Mouse (Mus musculus): Measurements from ENCODE around the gene Wipi2. TPM values are rescaled to one million over a fixed set of nuclear protein-coding genes. Genes with fewer than 3 reads are reported as not detected.

Wipi2 gene
- polyA plus RNA-seq, 1 experiment from 2014 or later: 28.3 TPM

DNA sequence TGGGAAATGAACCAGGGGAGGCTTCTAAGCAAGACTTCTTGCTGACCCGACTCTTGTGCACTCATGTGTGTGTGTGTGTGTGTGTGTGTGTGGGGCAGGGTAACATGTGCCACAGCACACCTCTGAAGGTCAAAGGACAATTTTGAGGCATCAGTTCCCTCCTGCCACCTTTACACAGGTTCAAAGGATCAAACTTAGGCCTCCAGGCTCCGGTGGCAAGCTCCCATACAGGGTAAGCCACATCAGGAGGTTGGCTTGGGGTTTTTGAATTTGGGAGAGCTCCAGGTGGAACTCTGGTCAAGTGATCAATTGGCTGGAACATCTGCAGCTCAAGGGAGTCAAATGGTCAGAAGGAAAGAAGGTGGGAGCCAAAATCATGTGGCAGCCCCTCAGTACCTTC, 6.1 kb upstream of the Wipi2 start:
- Histone ChIP-seq H3K9me3 (replicated peaks; ENCODE audit: control insufficient read depth, low read length) (no peaks in the 10 kb centered on the region), H3K36me3 (ENCODE audit: control insufficient read depth, insufficient read depth, low read length) (no peaks in the 10 kb centered on the region), H3K4me1 (ENCODE audit: control insufficient read depth, insufficient read depth, low read length) (no peaks in the 10 kb centered on the region), H3K27me3 (ENCODE audit: control insufficient read depth, insufficient read depth, low read length) (no peaks in the 10 kb centered on the region), H3K4me2 (no peak overlapping the region), H3K27ac (ENCODE audit: low read depth, low read length) (no peak overlapping the region), H3K4me3 (ENCODE audit: low read depth, low read length) (no peak overlapping the region), H3K9ac (ENCODE audit: low read depth, low read length) (no peak overlapping the region)
- no peak for ATAC-seq (replicated peaks; ENCODE audit: insufficient number of reproducible peaks, low FRiP score, low TSS enrichment)
- WGBS (ENCODE audit: insufficient replicate concordance): 68% methylated on average over 2 of the region's 2 CpGs

GRCm38 (mm10) chr5:142622134-142622533, 5.4 kb upstream of the Wipi2 start:
- Histone ChIP-seq H3K4me3 (ENCODE audit: low read depth, low read length) (no peak overlapping the region), H3K4me2 (no peak overlapping the region), H3K27me3 (ENCODE audit: control insufficient read depth, insufficient read depth, low read length) (no peaks in the 10 kb centered on the region), H3K9ac (ENCODE audit: low read depth, low read length) (no peak overlapping the region), H3K9me3 (replicated peaks; ENCODE audit: control insufficient read depth, low read length) (no peaks in the 10 kb centered on the region), H3K36me3 (ENCODE audit: control insufficient read depth, insufficient read depth, low read length) (no peaks in the 10 kb centered on the region), H3K27ac (ENCODE audit: low read depth, low read length) (no peak overlapping the region), H3K4me1 (ENCODE audit: control insufficient read depth, insufficient read depth, low read length) (no peaks in the 10 kb centered on the region)
- 60% methylated on average over 1 of the region's 1 CpGs for WGBS (ENCODE audit: insufficient replicate concordance)
- ATAC-seq (replicated peaks; ENCODE audit: insufficient number of reproducible peaks, low FRiP score, low TSS enrichment): no peak

GRCm38 (mm10) chr5:142623080-142623479, 4.4 kb upstream of the Wipi2 start:
- ATAC-seq (replicated peaks; ENCODE audit: insufficient number of reproducible peaks, low FRiP score, low TSS enrichment): no peak
- WGBS (ENCODE audit: insufficient replicate concordance): 82% methylated on average over 7 of the region's 7 CpGs

DNA sequence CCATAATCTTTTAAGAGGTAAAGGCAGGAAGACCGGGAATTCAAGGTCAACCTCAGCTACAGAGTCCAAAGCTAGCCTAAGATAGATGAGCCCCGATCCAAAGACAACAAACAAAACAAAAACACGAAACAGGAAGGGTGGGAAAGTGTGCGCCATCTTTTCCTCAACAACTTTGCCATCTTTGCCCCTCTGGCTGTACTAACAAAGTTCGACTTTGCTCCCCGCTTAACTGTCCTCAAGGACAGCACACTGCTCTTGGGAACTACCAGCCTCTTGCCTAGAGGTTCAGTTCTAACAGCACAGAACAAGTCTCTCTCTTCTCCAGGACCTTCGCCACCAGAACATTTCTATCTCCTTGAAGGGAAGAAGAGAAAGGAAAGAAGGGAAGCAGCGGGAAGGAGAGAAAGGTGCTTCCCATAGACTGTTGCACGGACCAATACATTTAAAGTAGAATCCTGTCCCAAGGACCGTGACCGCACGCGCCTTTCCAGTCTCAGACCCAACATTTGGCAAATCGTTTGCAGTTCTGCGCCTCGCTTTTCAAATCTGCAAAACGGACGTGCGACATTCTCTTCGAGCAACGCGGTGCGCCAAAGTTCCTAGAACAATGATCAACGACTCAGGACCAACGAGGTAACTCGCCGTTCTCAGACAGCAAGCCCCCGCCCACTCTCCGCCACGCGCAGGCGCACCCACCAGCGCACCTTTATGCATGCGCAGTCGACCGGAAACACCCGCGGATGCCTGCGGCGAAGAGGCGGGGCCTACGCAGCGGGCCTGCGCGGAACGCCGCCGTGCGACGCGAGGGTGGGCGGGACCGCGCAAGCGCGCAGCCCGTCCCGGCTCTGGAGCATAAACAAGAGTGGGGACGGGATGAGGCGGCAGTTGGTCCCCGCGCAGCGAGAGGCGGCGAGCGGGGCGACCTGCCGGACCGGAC, 1.5 kb downstream of the Wipi2 start:
- peak; percentile 97 for ATAC-seq (replicated peaks; ENCODE audit: insufficient number of reproducible peaks, low FRiP score, low TSS enrichment)
- H3K27me3 ChIP-seq (ENCODE audit: control insufficient read depth, insufficient read depth, low read length): no peaks in the 10 kb centered on the region
- H3K9me3 ChIP-seq (replicated peaks; ENCODE audit: control insufficient read depth, low read length): no peaks in the 10 kb centered on the region
- H3K27ac ChIP-seq (ENCODE audit: low read depth, low read length): peak overlapping the region; percentile 94
- H3K4me2 ChIP-seq: peak overlapping the region; percentile 77
- WGBS (ENCODE audit: insufficient replicate concordance): under 1% methylated on average over 69 of the region's 69 CpGs
- H3K4me1 ChIP-seq (ENCODE audit: control insufficient read depth, insufficient read depth, low read length): peaks cover 9% of the 10 kb centered on the region
- H3K36me3 ChIP-seq (ENCODE audit: control insufficient read depth, insufficient read depth, low read length): peaks cover 7% of the 10 kb centered on the region
- H3K9ac ChIP-seq (ENCODE audit: low read depth, low read length): peak overlapping the region; percentile 81
- peak overlapping the region; percentile 63 for H3K4me3 ChIP-seq (ENCODE audit: low read depth, low read length)

More at GRCm38 (mm10) chr5:142623080-142623479, 4.4 kb upstream of the Wipi2 start:
- Histone ChIP-seq H3K36me3 (ENCODE audit: control insufficient read depth, insufficient read depth, low read length) (no peaks in the 10 kb centered on the region), H3K9ac (ENCODE audit: low read depth, low read length) (no peak overlapping the region), H3K4me3 (ENCODE audit: low read depth, low read length) (no peak overlapping the region), H3K27ac (ENCODE audit: low read depth, low read length) (no peak overlapping the region), H3K4me2 (no peak overlapping the region), H3K4me1 (ENCODE audit: control insufficient read depth, insufficient read depth, low read length) (no peaks in the 10 kb centered on the region), H3K27me3 (ENCODE audit: control insufficient read depth, insufficient read depth, low read length) (no peaks in the 10 kb centered on the region), H3K9me3 (replicated peaks; ENCODE audit: control insufficient read depth, low read length) (no peaks in the 10 kb centered on the region)

DNA sequence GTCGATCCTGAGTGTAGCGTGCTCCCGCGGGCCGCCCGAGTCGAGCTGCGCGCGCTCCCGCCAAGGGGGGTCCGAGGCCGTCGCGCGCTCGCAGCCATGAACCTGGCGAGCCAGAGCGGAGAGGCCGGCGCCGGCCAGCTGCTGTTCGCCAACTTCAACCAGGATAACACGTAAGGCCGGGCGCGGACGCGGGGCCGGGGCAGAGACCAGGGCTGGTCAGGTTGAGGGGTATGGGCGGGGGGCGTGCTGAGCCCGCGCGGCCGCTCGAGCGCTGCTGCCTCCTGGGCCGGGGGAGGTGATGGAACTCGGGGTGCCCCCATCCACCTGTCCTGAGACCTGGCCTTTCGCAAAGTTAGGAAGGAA, 2.1 kb downstream of the Wipi2 start:
- peak overlapping the region; percentile 81 for H3K9ac ChIP-seq (ENCODE audit: low read depth, low read length)
- H3K27me3 ChIP-seq (ENCODE audit: control insufficient read depth, insufficient read depth, low read length): no peaks in the 10 kb centered on the region
- no peaks in the 10 kb centered on the region for H3K9me3 ChIP-seq (replicated peaks; ENCODE audit: control insufficient read depth, low read length)
- H3K4me1 ChIP-seq (ENCODE audit: control insufficient read depth, insufficient read depth, low read length): peaks cover 9% of the 10 kb centered on the region
- under 1% methylated on average over 41 of the region's 41 CpGs for WGBS (ENCODE audit: insufficient replicate concordance)
- H3K4me2 ChIP-seq: peak overlapping the region; percentile 77
- peaks cover 10% of the 10 kb centered on the region for H3K36me3 ChIP-seq (ENCODE audit: control insufficient read depth, insufficient read depth, low read length)
- ATAC-seq (replicated peaks; ENCODE audit: insufficient number of reproducible peaks, low FRiP score, low TSS enrichment): peak; percentile 58
- H3K27ac ChIP-seq (ENCODE audit: low read depth, low read length): peak overlapping the region; percentile 94
- peak overlapping the region; percentile 63 for H3K4me3 ChIP-seq (ENCODE audit: low read depth, low read length)

GRCm38 (mm10) chr5:142630224-142630623, 2.7 kb downstream of the Wipi2 start:
- Histone ChIP-seq H3K36me3 (ENCODE audit: control insufficient read depth, insufficient read depth, low read length) (peaks cover 10% of the 10 kb centered on the region), H3K4me2 (peak overlapping the region; percentile 77), H3K4me1 (ENCODE audit: control insufficient read depth, insufficient read depth, low read length) (peaks cover 9% of the 10 kb centered on the region), H3K27me3 (ENCODE audit: control insufficient read depth, insufficient read depth, low read length) (no peaks in the 10 kb centered on the region), H3K9me3 (replicated peaks; ENCODE audit: control insufficient read depth, low read length) (no peaks in the 10 kb centered on the region), H3K27ac (ENCODE audit: low read depth, low read length) (no peak overlapping the region), H3K9ac (ENCODE audit: low read depth, low read length) (peak overlapping the region; percentile 81), H3K4me3 (ENCODE audit: low read depth, low read length) (peak overlapping the region; percentile 63)
- WGBS (ENCODE audit: insufficient replicate concordance): 13% methylated on average over 6 of the region's 6 CpGs
- ATAC-seq (replicated peaks; ENCODE audit: insufficient number of reproducible peaks, low FRiP score, low TSS enrichment): no peak

DNA sequence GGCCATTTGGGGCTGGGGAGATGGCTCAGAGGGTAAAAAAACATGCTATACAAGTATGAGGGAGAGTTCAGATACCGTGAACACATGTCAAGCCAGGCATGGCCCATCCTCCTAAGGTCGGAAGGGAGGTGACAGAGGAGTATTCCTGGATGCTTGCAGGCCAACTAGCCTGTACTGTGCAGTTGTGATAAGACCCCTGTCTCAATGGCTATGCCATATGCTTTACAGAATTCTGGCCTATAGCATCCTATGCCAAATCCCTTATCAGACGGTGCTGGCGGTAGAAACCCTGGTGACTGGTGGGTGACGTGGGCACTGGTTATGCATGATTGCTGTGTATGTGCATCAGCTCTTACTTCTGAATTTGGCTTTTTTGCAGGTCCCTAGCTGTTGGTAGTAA, 10.3 kb downstream of the Wipi2 start:
- H3K4me2 ChIP-seq: no peak overlapping the region
- no peak for ATAC-seq (replicated peaks; ENCODE audit: insufficient number of reproducible peaks, low FRiP score, low TSS enrichment)
- H3K36me3 ChIP-seq (ENCODE audit: control insufficient read depth, insufficient read depth, low read length): peaks cover 12% of the 10 kb centered on the region
- H3K9me3 ChIP-seq (replicated peaks; ENCODE audit: control insufficient read depth, low read length): no peaks in the 10 kb centered on the region
- no peak overlapping the region for H3K9ac ChIP-seq (ENCODE audit: low read depth, low read length)
- no peaks in the 10 kb centered on the region for H3K27me3 ChIP-seq (ENCODE audit: control insufficient read depth, insufficient read depth, low read length)
- H3K27ac ChIP-seq (ENCODE audit: low read depth, low read length): no peak overlapping the region
- H3K4me1 ChIP-seq (ENCODE audit: control insufficient read depth, insufficient read depth, low read length): no peaks in the 10 kb centered on the region
- no peak overlapping the region for H3K4me3 ChIP-seq (ENCODE audit: low read depth, low read length)
- 93% methylated on average over 5 of the region's 5 CpGs for WGBS (ENCODE audit: insufficient replicate concordance)

DNA sequence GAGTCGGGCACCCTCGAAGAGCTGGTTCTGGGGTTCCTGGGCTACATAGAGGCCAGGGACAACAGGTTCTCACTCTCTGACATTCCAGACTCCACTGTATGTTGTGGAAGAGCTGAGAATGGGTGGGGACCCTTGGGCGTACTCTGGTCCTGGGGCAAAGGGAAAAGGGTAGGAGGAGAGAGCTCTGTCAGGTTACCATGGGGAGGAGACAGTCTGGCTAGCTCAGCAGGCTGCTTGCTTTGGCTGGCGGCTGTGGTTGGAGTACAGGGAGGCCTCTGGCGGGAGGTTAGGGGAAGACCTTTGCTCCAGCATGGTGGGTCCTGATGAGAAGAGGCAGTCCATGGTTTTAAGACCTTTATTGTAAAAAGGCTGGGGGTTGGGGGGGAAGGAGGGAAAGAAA, 12.6 kb downstream of the Wipi2 start:
- Histone ChIP-seq H3K4me3 (ENCODE audit: low read depth, low read length) (no peak overlapping the region), H3K9ac (ENCODE audit: low read depth, low read length) (no peak overlapping the region), H3K4me2 (no peak overlapping the region), H3K9me3 (replicated peaks; ENCODE audit: control insufficient read depth, low read length) (no peaks in the 10 kb centered on the region), H3K36me3 (ENCODE audit: control insufficient read depth, insufficient read depth, low read length) (0 out of 2 replicates have a peak, but pooled peaks cover 5% of the 10 kb centered on the region), H3K4me1 (ENCODE audit: control insufficient read depth, insufficient read depth, low read length) (no peaks in the 10 kb centered on the region), H3K27ac (ENCODE audit: low read depth, low read length) (no peak overlapping the region), H3K27me3 (ENCODE audit: control insufficient read depth, insufficient read depth, low read length) (no peaks in the 10 kb centered on the region)
- WGBS (ENCODE audit: insufficient replicate concordance): 86% methylated on average over 5 of the region's 5 CpGs
- ATAC-seq (replicated peaks; ENCODE audit: insufficient number of reproducible peaks, low FRiP score, low TSS enrichment): no peak

All from heart, embryonic 11.5 days (tissue).